Mouse (Mus musculus) 3134 (cell line): ENCODE results near the gene Kcng4.

Experiments
- DNase-seq: peaks from one replicate; pipeline ENCODE4 v3.0.0-alpha.2; 2011; ENCODE audit warnings: low spot score; ENCODE audit not compliant: insufficient read length; ENCODE audit errors: extremely low read depth

Gene Kcng4

GRCm38 (mm10) chr8:119617586-119617985 lies 17.9 kb downstream of the Kcng4 start:
- DNase-seq: no peak

DNA sequence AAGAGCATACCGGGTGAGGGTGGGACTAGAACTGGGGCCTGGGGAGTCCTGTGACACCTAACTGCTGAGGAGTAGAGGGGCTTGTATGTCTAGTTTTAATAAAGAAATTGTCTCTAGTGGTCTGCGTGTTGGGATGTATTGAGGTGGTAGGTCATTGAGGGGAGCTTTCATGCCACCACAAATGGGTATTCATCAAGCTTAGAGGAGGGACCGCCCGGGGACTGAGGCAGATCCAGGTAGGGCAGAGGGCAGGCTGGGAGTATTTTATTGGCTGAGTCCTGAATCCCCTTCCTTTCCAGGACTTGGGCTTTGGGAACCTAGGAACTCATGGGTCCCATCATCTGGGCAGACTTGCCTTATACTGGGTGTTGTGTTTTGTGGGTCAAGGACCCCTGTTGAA lies 18.7 kb downstream of the Kcng4 start:
- no peak for DNase-seq

DNA sequence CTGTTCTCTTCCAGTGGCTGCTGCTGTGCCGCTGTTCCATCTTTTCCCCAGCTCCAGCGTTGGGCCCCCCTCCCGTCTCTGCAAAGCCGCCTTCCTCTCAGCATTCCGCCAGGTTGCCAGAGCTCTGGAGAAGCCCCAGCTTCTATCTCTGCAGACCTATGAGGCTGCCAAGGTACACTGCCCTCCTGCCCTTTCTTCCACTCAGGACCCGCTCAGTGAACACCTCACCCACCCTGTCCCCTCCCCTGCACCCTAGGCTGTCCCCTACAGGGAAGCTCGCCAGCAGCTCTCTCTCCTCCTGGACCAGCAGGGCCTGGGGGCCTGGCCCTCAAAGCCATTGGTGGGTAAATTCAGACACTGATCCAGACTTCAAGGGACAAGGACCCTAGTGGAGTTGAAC lies 19.1 kb downstream of the Kcng4 start:
- no peak for DNase-seq

- no peak for DNase-seq
Measured at GRCm38 (mm10) chr8:119615096-119615495, 20.4 kb downstream of the Kcng4 start.

DNA sequence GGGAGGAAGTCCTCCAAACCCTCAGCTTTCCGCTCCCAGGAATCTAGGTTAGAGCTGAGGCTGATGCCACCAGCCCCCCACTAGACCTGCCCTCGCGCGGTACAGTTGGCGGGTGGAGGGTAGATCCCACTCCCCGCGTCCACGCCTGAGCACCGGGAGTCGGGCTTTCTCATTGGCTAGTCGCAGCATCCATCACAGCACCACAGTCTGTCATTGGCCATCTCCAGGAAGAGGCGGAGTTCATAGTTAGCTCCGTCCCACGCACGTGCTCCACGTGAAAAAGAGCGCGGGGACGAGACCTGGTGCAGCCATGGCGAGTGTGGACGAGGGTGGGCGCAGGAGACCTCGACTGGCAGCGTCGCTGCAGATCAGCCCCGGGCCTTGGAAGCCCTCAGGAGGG lies 23.0 kb downstream of the Kcng4 start, which contains the start of gene Adad2:
Adad2 (plus strand) TSS at position 277 of the 400 bp plus-strand sequence.
- DNase-seq: no peak

GRCm38 (mm10) chr8:119606224-119606623 lies 29.3 kb downstream of the Kcng4 start:
- peak; percentile 38 for DNase-seq

DNA sequence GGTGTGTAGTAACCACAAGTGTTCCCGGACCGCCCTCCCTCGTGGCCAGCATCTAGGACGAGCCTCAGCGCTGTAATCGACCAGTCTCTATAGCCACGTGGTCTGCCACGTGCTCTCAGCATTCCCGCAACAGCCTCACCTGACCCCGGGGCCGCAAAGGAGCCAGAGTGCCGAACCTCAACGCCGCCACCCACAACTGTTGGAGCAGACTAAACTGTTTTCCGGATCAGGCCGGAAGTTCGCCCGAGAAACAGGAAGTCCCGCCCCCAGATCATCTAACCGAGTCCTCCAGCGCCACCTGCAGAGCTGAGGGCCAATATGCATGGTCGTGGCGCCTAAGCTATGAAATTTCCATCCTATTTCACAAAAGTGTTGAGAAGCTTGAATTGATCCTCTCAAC lies 30.5 kb downstream of the Kcng4 start, which contains the start of gene Taf1c:
Taf1c (minus strand) TSS at position 227 of the 400 bp plus-strand sequence.
- peak; percentile 82 for DNase-seq

DNA sequence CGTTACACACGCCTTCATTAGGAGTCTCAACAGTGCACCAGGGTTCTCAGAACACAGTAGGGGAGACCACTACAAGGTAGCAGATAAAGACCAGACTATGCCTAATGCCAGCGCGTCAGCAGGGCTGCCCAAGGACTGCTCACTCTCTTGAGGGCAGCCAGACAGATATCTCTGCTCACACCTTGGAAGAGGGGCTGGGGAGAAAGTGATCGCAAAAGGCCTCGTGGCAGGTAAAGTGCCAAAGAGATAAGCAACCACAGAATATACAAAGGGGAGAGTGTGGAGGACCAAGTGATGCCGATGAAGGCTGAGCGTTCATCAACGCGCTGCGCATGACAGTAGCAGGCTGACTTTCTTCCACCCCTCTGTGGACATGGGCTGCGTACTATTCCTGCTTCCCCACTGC lies 31.1 kb downstream of the Kcng4 start:
- DNase-seq: no peak

- no peak for DNase-seq
Measured at GRCm38 (mm10) chr8:119603771-119604170, 31.7 kb downstream of the Kcng4 start.

GRCm38 (mm10) chr8:119591456-119591855 lies 44.0 kb downstream of the Kcng4 start:
- no peak for DNase-seq

GRCm38 (mm10) chr8:119590348-119590747 lies 45.1 kb downstream of the Kcng4 start:
- no peak for DNase-seq

DNA sequence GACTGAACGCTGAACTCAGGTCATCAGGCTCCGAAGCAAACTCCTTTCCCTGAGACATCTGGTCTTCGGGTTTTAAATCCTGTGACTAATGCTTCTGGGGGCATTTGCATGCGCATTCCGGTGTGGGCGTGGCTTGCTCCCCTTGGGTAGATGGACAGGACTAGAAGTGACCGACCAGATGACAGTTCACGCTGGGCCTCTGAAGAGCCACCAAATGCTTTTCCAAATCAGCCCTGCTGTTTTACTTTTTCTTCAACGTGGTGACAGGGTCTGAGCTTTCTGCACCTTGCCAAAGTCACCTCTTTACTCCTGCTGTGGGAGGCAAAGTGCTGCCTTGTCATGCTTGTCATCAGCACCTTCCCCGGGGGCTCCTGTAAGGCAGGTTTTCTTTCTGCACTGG lies 46.6 kb downstream of the Kcng4 start:
- DNase-seq: peak; percentile 41

DNA sequence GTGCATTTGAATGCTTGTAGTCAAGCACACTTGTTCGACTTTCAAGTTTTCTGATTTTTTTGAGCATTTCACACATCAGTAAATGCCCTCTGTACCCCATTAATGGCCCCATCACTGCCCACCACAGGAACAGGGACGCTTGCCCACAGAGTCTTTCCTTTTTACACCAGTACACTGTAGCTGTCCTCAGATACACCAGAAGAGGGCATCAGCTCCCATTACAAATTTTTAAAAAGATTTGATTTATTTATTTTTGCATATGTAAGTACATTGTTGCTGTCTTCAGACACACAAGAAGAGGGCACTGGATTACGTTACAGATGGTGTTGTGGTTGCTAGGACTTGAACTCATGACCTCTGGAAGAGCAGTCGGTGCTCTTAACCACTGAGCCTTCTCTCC lies 47.2 kb downstream of the Kcng4 start:
- no peak for DNase-seq

DNA sequence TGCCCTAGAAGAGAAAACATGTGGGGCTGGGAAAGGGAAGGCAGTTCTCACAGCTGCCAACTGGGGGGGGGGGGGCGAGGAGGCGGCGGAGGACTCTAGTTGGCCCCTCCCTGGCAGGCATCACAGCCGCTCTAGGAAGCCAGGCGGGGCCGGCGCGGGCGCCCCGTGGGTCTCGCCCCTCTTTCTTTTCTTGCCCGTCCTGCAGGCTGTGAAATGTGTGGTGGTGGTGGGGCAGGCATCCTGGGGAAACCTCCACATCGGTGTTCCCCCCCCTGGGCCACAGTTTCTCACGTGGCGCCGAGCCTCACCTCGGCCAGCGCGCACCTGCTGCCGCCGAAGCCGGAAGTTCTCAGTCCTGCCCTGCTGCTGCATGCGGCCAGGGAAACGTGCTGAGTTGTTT lies 49.6 kb downstream of the Kcng4 start:
- DNase-seq: no peak

- no peak for DNase-seq
Measured at GRCm38 (mm10) chr8:119580441-119581161, 54.9 kb downstream of the Kcng4 start.

GRCm38 (mm10) chr8:119579096-119579495 lies 56.4 kb downstream of the Kcng4 start:
- DNase-seq: no peak

GRCm38 (mm10) chr8:119575366-119575726 lies 60.1 kb downstream of the Kcng4 start:
- no peak for DNase-seq

DNA sequence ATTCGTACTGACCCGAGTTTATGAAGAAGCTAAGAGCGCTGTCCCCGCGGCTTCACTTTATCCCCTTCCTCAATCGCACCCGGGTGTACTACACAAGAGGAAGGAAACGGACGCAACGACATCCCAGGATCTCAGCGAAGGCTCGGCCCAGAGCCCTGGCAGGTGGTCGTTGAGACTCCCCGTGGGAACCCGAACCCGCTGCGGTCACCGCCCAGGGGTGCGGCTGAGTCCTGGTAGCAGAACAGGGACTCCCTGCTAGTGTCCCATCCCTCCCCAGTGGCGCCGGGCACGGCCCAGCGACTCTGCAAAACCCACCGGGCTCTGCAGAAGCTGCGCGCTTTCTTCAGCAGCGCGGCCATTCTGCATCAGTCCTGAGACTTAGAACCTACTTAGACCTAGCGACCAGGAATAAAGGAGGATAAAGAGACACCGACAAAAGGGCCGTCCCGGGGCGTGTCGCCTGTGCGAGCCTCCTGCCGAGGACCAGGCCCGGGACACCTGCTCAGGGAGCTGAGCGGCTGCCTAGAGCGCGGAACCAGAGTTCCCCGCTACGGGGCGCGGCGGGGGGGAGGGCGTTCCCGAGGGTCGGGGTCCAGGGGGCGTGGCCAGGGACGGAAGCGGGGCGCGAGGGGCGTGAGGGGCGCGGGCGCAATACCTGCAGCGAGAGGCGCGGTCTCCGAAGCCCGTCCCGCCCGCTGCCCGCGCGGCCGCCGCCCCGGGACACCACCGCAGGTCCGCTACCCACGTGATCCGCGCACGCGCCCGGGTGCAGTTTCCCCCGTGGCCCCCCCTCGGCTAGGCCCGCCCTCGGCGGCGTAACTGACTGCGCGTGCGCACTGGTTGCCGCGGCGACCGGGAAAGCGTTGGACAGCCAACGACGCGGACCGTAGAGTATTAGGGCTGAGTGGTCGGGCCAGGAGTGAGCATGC lies 60.8 kb downstream of the Kcng4 start, which contains the start of the genes Hsdl1 and Dnaaf1:
Hsdl1 (minus strand) TSS at position 747 of the 929 bp plus-strand sequence.
Dnaaf1 (plus strand) TSS at position 799 of the 929 bp plus-strand sequence.
- DNase-seq: peak; percentile 86
